Mouse (Mus musculus) forebrain, embryonic 15.5 days (tissue): ENCODE measurements around the gene Leap2. TPM values are rescaled to one million over a fixed set of nuclear protein-coding genes. Genes with fewer than 3 reads are reported as not detected.

Source experiments
- ATAC-seq: fragments of 200-750 bp; cut with Nextera tagmentation; replicated peaks from 2 replicates; pipeline ENCODE4 v1.8.0; 2017; ENCODE audit warnings: mild to moderate bottlenecking, moderate TSS enrichment, moderate library complexity
- H3K27ac ChIP-seq: fragments of 300-500 bp; sonication (generic); replicated peaks from 2 replicates; pipeline ENCODE4 v1.5.1; 2015; ENCODE audit warnings: mild to moderate bottlenecking, inconsistent platforms
- H3K27me3 ChIP-seq: fragments of 300-500 bp; sonication (generic); 2 replicates; pipeline ENCODE4 v1.6.1; 2015; ENCODE audit warnings: inconsistent platforms
- H3K36me3 ChIP-seq: fragments of 300-500 bp; sonication (generic); 2 replicates; pipeline ENCODE4 v1.6.1; 2015; ENCODE audit warnings: mild to moderate bottlenecking, inconsistent platforms
- H3K4me1 ChIP-seq: fragments of 300-500 bp; sonication (generic); 2 replicates; pipeline ENCODE4 v1.6.1; 2015; ENCODE audit warnings: inconsistent platforms
- H3K4me2 ChIP-seq: fragments of 300-500 bp; sonication (generic); replicated peaks from 2 replicates; pipeline ENCODE4 v1.6.1; 2015; ENCODE audit warnings: mild to moderate bottlenecking, inconsistent platforms
- H3K4me3 ChIP-seq: fragments of 300-500 bp; sonication (generic); 2 replicates; pipeline ENCODE4 v1.5.1; 2015; ENCODE audit warnings: mild to moderate bottlenecking, inconsistent platforms
- H3K9ac ChIP-seq: fragments of 300-500 bp; sonication (generic); replicated peaks from 2 replicates; pipeline ENCODE4 v1.6.1; 2015; ENCODE audit warnings: mild to moderate bottlenecking, inconsistent platforms
- H3K9me3 ChIP-seq: fragments of 300-500 bp; sonication (generic); 2 replicates; pipeline ENCODE4 v1.6.1; 2016; ENCODE audit warnings: inconsistent platforms
- WGBS: fragments of 180-500 bp; shearing (Covaris S2); methylation state at CpG from one replicate; pipeline ENCODE4 v1.1.7; 2015; ENCODE audit warnings: mixed read lengths; 5-methylcytosine and 5-hydroxymethylcytosine counted together
- polyA plus RNA-seq: library from polyadenylated mRNA; unstranded; fragments of >200 nt; fragmentation: Nextera tagmentation; extraction: Ambion mirVana; gene quantifications from 2 replicates; pipeline ENCODE4 v1.2.1, GENCODE M21; 2015

The Leap2 gene
- polyA plus RNA-seq, result not detected in 2 replicates

DNA sequence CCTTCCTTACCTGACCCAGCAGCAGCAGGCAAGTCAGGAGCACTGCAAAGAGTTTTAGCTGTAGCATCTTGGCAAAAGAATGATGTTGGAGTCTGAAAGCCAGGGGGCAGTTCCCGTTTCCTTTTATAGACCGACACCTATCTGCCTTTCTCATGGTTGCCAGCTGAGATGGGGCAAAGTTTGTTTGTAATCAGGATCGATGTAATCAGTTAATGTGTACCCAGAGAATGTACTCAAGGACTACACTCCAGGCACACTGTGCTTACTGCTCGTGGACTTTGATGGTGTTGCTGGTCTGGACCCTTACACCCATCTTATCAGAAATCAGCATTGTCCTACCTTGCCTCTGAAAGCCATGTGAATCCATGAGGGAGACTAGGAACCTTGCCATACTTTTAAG, at the start of gene Leap2:
Gene Leap2, minus strand, starts transcription at position 135 of the 400 bp plus-strand sequence.
- H3K4me1 ChIP-seq, result no peaks in the 10 kb centered on the region
- H3K9ac ChIP-seq, result no peak within 1 kb of the TSS
- H3K4me2 ChIP-seq, result no peak within 1 kb of the TSS
- H3K27ac ChIP-seq, result no peak within 1 kb of the TSS
- H3K36me3 ChIP-seq, result peaks cover 27% of the 10 kb centered on the region
- no peak for ATAC-seq
- WGBS, result 93% methylated on average over 4 of the region's 4 CpGs
- H3K4me3 ChIP-seq, result no peak within 1 kb of the TSS
- no peaks in the 10 kb centered on the region for H3K27me3 ChIP-seq
- no peaks in the 10 kb centered on the region for H3K9me3 ChIP-seq

DNA sequence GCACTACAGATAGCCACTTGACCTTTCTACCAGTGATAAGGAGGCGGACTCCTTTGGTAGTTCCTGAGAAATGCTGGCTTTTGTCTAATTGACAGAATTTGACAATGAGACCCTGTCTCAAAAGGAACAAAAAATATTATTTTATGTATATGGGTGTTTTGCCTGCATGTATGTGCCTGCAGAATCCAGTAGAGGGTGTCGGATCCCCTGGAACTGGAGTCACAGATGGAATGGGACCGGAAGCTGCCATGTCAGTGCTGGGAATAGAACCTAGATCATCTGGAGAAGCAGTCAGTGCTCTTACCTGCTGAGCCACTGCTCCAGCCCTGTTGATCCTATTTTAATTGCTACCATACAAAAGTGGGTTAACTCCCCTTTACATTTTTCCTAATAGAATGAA, 49.7 kb upstream of the Leap2 start:
- Histone ChIP-seq H3K4me3 (no peak overlapping the region), H3K4me2 (no peak overlapping the region)

DNA sequence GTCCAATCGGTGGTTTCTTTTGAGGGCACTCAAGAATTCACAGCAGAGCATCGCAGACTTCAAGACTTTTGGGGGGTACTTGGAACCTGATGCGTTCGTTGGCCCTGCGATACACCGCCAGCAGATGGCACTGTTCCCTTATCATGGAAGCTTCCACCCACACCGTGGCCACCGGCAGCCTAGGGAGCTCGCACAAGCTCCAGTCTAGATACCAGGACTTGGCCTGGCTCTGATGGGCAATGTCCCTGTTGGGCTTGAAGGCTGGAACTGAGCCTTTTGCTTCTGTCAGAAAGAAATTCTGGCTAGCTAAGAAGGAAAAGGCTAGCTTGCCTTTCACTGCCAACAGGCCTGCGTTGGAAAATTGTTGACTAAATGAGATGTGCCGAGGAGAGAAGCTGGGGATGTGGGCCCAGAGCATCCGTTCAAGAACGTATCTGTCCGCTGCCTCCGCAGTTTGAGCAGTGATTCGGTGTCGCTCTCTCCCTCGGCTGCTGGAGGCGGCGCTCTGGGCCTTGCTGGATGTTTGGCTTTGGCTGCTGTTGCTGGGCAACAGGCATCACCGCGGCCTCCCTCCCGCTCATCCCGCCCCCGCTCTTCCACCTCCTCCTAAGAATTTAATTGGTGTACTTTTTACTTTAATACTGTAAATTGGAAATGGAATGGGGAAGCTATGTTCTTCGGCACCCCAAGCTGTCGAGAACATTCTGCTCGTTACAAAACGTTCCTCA, 47.2 kb upstream of the Leap2 start, which contains the start of gene Gm9837:
Gene Gm9837, minus strand, starts transcription at position 512 of the 728 bp plus-strand sequence.
- Histone ChIP-seq H3K27ac (peak within 1 kb of the TSS; percentile 63), H3K9me3 (no peaks in the 10 kb centered on the region), H3K36me3 (no peaks in the 10 kb centered on the region), H3K27me3 (peaks cover 18% of the 10 kb centered on the region; the same call in 1 of the 2 replicates), H3K4me2 (peak within 1 kb of the TSS; percentile 43), H3K4me1 (peaks cover 30% of the 10 kb centered on the region), H3K9ac (peak within 1 kb of the TSS; percentile 21; the same call in 1 of the 2 replicates), H3K4me3 (peak within 1 kb of the TSS; percentile 23)
- under 1% methylated on average over 29 of the region's 29 CpGs for WGBS
- ATAC-seq, result peak; percentile 89

More for the DNA sequence above, 49.7 kb upstream of the Leap2 start:
- Histone ChIP-seq H3K9me3 (no peaks in the 10 kb centered on the region), H3K27me3 (peaks cover 14% of the 10 kb centered on the region; the same call in 1 of the 2 replicates), H3K9ac (no peak overlapping the region), H3K27ac (no peak overlapping the region), H3K36me3 (no peaks in the 10 kb centered on the region), H3K4me1 (peaks cover 35% of the 10 kb centered on the region)
- no peak for ATAC-seq
- WGBS, result 78% methylated on average over 3 of the region's 3 CpGs

DNA sequence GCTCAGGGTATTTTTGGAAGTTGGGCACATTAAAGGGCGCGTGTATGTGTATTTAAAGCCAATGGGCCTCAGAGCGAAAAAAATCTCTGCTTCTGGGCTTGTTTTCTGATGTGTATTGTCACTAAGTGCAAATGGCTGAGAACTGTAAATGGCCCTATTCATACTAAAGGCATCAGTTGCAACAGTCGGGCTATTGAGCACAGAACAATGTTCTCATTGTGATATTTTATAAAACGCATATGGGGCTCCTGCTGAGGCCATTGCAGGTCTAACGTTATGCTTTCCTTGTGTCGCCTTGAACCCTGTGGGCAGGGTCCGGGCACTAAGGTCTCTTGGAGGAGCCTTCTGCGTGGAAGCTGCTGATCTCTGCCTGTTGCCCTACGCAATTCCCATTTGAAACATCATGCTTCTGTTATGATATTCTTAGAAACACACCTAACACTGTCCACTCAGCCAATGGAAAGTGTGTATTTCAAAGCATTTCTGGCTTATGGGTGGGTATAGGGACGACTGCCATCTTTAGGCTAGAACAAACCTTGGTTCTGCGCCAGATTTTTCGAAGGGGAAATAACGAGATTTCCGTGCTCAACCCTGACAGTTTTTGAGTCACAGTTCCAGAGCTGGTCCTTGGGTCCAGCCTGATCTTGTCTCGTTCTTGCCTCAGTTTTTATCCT, 46.5 kb upstream of the Leap2 start:
- no peaks in the 10 kb centered on the region for H3K36me3 ChIP-seq
- no peak overlapping the region for H3K9ac ChIP-seq
- peaks cover 23% of the 10 kb centered on the region for H3K4me1 ChIP-seq
- no peaks in the 10 kb centered on the region for H3K9me3 ChIP-seq
- peak overlapping the region; percentile 43 for H3K4me2 ChIP-seq
- H3K4me3 ChIP-seq, result peak overlapping the region; percentile 23
- H3K27me3 ChIP-seq, result peaks cover 20% of the 10 kb centered on the region
- 23% methylated on average over 16 of the region's 16 CpGs for WGBS
- H3K27ac ChIP-seq, result no peak overlapping the region
- no peak for ATAC-seq

DNA sequence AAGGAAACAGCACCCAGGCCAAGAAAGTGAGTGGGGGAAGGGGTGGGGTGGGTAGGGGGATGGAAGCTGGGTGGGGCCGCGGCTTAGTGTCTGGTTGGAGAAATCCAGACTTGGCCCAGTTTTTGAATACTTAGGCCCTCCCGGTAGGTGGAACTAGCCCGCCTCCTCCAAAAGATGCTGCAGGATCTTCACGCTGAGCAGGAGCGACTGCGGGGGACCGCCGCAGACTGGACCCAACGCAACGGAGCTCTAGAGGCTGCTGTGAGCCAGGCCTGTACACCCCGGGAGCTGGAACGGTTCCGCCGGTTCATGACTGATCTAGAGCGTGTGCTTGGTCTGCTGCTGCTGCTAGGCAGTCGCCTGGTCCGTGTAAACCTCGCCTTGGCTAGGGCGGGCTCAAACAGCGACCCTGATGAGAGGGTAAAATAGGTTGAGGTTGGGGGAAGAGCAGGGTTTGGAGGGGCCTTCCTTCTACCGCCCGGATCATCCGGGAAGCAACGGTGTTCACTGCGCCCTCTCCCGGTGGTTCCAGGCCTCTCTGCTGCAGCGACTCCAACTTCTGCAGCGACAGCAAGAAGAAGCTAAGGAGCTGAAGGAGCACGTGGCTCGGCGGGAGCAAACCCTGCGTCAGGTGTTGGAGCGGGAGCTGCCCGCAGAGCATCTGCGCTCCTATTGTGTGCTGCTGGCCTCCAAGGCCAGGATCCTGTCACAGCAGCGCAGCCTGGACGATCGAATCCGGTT, 43.4 kb upstream of the Leap2 start:
- peaks cover 32% of the 10 kb centered on the region for H3K4me1 ChIP-seq
- H3K4me3 ChIP-seq, result peak overlapping the region; percentile 37
- no peaks in the 10 kb centered on the region for H3K9me3 ChIP-seq
- ATAC-seq, result peak; percentile 39
- no peak overlapping the region for H3K27ac ChIP-seq
- peak overlapping the region; percentile 47 for H3K4me2 ChIP-seq
- peak overlapping the region; percentile 35 for H3K9ac ChIP-seq
- H3K36me3 ChIP-seq, result no peaks in the 10 kb centered on the region
- peaks cover 49% of the 10 kb centered on the region for H3K27me3 ChIP-seq
- 7% methylated on average over 40 of the region's 40 CpGs for WGBS

DNA sequence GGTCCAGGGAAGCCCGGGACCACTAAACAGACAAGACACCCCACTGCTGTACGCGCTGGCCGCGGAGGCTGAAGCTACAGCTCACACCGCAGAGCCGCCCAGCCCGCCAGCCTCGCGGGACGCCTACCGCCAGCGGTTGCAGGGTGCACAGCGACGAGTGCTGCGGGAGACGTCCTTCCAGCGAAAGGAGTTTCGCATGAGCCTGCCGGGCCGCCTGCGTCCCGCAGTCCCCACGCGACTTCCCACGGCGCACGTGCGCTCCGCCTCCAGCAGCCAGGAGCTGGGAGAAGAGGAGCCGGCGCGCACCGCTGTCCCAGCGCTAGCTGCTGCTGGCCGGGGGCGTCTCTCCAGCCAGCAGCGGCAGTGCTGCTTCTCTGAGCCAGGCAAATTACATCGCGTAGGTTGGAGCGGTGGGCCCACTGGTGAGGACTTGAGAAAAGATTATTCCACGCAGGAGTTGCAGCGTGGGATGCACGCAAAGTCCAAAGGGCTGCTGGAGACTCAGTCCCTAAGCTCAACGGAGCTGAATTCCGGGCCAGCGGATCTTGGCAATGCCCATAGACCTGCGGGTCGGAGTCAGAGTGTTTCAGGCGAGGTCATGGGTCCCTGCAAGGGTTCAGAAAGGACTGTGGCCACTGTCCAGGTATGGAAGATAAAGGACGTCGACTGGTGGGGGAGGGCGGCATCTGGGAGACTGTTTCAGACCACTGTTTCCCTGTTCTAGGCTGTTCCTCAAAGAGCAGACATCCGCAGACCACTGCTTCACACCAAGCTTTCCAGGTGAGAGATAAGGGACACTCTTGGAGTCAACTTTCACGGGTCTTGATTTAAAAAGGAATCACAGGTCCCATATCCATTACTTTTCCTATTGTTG, 40.8 kb upstream of the Leap2 start:
- H3K27me3 ChIP-seq, result peaks cover 52% of the 10 kb centered on the region
- 6% methylated on average over 55 of the region's 55 CpGs for whole genome bisulfite sequencing
- no peak overlapping the region for H3K27ac ChIP-seq
- no peaks in the 10 kb centered on the region for H3K9me3 ChIP-seq
- peak overlapping the region; percentile 41 for H3K4me3 ChIP-seq
- no peaks in the 10 kb centered on the region for H3K36me3 ChIP-seq
- H3K4me2 ChIP-seq, result peak overlapping the region; percentile 84
- no peak for ATAC-seq
- peaks cover 17% of the 10 kb centered on the region for H3K4me1 ChIP-seq
- no peak overlapping the region; the same call in 1 of the 2 replicates for H3K9ac ChIP-seq

DNA sequence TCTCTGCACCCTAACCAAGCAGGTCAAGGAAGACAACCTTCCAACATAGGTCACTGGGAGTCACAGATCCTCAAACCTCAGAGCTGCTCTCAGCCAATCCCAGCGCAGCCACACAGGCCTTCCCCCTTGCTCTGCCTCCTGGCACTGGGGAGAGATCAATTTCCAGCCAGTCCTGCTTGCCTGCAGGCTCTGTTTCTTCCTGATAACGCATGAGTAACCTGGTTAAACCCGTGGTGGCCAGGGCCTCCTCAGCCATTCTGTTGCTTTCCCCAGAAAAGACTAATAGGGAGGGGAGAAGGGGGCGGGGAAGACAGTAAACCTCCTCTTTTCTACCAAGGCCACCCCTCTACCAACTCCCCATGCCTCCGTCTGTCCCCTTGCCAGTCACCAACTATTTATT, 38.8 kb upstream of the Leap2 start:
- Histone ChIP-seq H3K27me3 (peaks cover 63% of the 10 kb centered on the region), H3K4me1 (peaks cover 24% of the 10 kb centered on the region), H3K9ac (no peak overlapping the region), H3K27ac (no peak overlapping the region), H3K4me2 (no peak overlapping the region), H3K4me3 (no peak overlapping the region), H3K36me3 (no peaks in the 10 kb centered on the region), H3K9me3 (no peaks in the 10 kb centered on the region)
- WGBS, result 18% methylated on average over 5 of the region's 5 CpGs
- no peak for ATAC-seq

DNA sequence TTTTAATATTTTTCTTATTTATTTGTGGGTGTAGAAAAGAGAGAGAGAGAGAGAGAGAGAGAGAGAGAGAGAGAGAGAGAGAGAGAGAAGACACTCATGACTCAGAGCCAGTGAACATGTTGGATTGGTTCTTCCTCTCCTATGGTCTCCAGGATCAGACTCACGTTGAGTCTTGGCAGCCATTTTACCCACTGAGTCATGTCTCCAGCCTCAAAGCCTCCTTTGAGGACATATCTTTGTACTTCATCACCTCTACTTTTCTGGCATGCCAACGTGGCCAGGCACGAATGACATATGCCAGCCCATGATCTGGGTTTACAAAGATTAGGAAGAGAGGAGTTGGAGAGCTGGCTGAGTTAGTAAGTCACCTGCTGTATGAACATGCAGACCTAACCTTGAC, 37.2 kb upstream of the Leap2 start:
- H3K4me2 ChIP-seq, result no peak overlapping the region
- no peak overlapping the region for H3K27ac ChIP-seq
- ATAC-seq, result no peak
- H3K4me1 ChIP-seq, result peaks cover 22% of the 10 kb centered on the region
- H3K27me3 ChIP-seq, result peaks cover 63% of the 10 kb centered on the region
- WGBS, result 91% methylated on average over 3 of the region's 3 CpGs
- no peaks in the 10 kb centered on the region for H3K9me3 ChIP-seq
- H3K36me3 ChIP-seq, result no peaks in the 10 kb centered on the region
- no peak overlapping the region for H3K4me3 ChIP-seq
- no peak overlapping the region for H3K9ac ChIP-seq

DNA sequence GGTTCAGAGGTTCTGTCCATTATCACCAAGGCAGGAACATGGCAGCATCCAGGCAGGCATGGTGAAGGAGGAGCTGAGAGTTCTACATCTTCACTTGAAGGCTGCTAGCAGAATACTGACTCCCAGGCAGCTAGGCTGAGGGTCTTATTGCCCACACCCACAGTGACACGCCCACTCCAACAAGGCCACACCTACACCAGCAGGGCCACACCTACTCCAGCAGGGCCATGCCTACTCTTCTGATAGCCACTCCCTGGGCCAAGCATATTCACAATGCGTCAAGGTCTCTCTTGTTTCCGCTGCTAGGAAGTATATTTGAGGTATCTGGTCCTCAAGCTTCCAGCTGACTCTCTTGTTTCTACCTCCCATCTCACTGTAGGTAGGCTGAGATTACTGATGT, 36.0 kb upstream of the Leap2 start:
- Histone ChIP-seq H3K9ac (no peak overlapping the region), H3K4me3 (no peak overlapping the region), H3K4me2 (no peak overlapping the region), H3K36me3 (no peaks in the 10 kb centered on the region), H3K9me3 (no peaks in the 10 kb centered on the region), H3K27ac (no peak overlapping the region), H3K4me1 (peaks cover 21% of the 10 kb centered on the region), H3K27me3 (peaks cover 55% of the 10 kb centered on the region)
- WGBS, result 61% methylated on average over 3 of the region's 3 CpGs
- ATAC-seq, result no peak

DNA sequence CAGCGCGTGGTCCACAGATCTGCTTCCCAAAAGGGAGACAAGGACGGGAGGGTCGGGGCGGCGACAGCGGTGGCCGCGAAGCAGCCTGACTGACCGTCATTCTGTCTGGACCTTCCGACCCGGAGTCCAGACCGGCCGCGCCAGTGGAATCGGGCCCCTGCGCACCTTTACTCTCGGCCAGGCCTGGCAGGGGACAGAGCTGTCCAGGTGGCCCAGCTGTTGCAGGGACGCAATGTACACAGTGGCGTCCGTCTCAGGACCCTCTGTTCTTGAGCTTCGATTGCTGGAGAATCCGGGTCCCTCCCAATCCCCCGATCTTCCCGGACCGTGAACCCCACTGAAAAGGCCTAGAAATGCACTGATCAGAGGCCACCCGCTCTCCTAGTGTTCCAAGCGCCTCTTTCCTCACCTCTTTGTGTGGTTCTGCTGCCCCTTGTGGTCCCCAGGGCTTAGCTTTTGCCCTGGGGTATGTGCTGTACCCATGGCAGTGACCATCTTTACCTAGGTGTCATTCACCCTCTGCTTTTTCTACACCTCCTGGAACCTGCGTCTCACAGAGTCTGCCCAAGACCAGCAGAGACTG, 34.5 kb upstream of the Leap2 start:
- peak overlapping the region; percentile 43 for H3K4me3 ChIP-seq
- no peaks in the 10 kb centered on the region for H3K36me3 ChIP-seq
- WGBS, result 4% methylated on average over 29 of the region's 29 CpGs
- no peak overlapping the region for H3K27ac ChIP-seq
- peak overlapping the region; percentile 69 for H3K4me2 ChIP-seq
- ATAC-seq, result peak; percentile 19; the same call in 1 of the 2 replicates
- peaks cover 40% of the 10 kb centered on the region for H3K27me3 ChIP-seq
- H3K9me3 ChIP-seq, result no peaks in the 10 kb centered on the region
- H3K9ac ChIP-seq, result peak overlapping the region; percentile 39
- H3K4me1 ChIP-seq, result peaks cover 12% of the 10 kb centered on the region
